Mouse (Mus musculus) heart, embryonic 16.5 days (tissue): ENCODE data around the gene Dusp5. TPM values are rescaled to one million over a fixed set of nuclear protein-coding genes. Genes with fewer than 3 reads are reported as not detected.
A peak's percentile ranks its signal among the peaks of the same experiment; 100 is the strongest.

Source experiments
- ATAC-seq: fragments of 200-750 bp; cut with Nextera tagmentation; replicated peaks from 2 replicates; pipeline ENCODE4 v1.8.0; 2017; ENCODE audit warnings: moderate number of reproducible peaks; ENCODE audit not compliant: insufficient read depth, low FRiP score; ENCODE audit errors: extremely low read depth
- H3K27ac ChIP-seq: fragments of 300-500 bp; sonication (generic); 2 replicates; pipeline ENCODE4 v1.5.1; 2014; ENCODE audit warnings: mild to moderate bottlenecking, low read length, control low read depth, moderate library complexity
- H3K27me3 ChIP-seq: fragments of 300-500 bp; sonication (generic); 2 replicates; pipeline ENCODE4 v1.6.1; 2014; ENCODE audit warnings: low read length, mixed read lengths; ENCODE audit not compliant: control insufficient read depth, insufficient read depth
- H3K36me3 ChIP-seq: fragments of 300-500 bp; sonication (generic); 2 replicates; pipeline ENCODE4 v1.6.1; 2014; ENCODE audit not compliant: control insufficient read depth, insufficient read depth
- H3K4me1 ChIP-seq: fragments of 300-500 bp; sonication (generic); 2 replicates; pipeline ENCODE4 v1.6.1; 2014; ENCODE audit warnings: low read length, mixed read lengths; ENCODE audit not compliant: control insufficient read depth, insufficient read depth
- H3K4me2 ChIP-seq: fragments of 300-500 bp; sonication (generic); 2 replicates; pipeline ENCODE4 v1.6.1; 2014; ENCODE audit warnings: low read depth, mild to moderate bottlenecking, control low read depth, low read length
- H3K4me3 ChIP-seq: fragments of 300-500 bp; sonication (generic); 2 replicates; pipeline ENCODE4 v1.5.1; 2014; ENCODE audit warnings: mild to moderate bottlenecking, control low read depth, low read length
- H3K9ac ChIP-seq: fragments of 300-500 bp; sonication (generic); 2 replicates; pipeline ENCODE4 v1.6.1; 2014; ENCODE audit warnings: low read length, control low read depth
- H3K9me3 ChIP-seq: fragments of 300-500 bp; sonication (generic); replicated peaks from 2 replicates; pipeline ENCODE4 v1.6.1; 2016; ENCODE audit warnings: low read length; ENCODE audit not compliant: control insufficient read depth
- WGBS: fragments of 180-500 bp; shearing (Covaris S2); extraction: QIAGEN DNeasy Blood & Tissue Kit; methylation state at CpG from one replicate; pipeline ENCODE4 v1.1.7; 2014; 5-methylcytosine and 5-hydroxymethylcytosine counted together
- polyA plus RNA-seq: library from polyadenylated mRNA; unstranded; fragments of >200 nt; fragmentation: Nextera tagmentation; extraction: Ambion mirVana; gene quantifications from 2 replicates; pipeline ENCODE4 v1.2.1, GENCODE M21; 2015

Dusp5 gene
- polyA plus RNA-seq, 1 experiment from 2014 or later, result 11.5 TPM

- H3K4me1 ChIP-seq, result peaks cover 41% of the 10 kb centered on the region
These were observed 24.7 kb upstream of the Dusp5 start for GRCm38 (mm10) chr19:53504181-53504580.

GRCm38 (mm10) chr19:53505728-53506127 lies 23.2 kb upstream of the Dusp5 start:
- Histone ChIP-seq H3K27me3 (no peaks in the 10 kb centered on the region), H3K36me3 (no peaks in the 10 kb centered on the region), H3K9me3 (no peaks in the 10 kb centered on the region), H3K27ac (peak overlapping the region; percentile 78), H3K4me1 (peaks cover 39% of the 10 kb centered on the region), H3K9ac (no peak overlapping the region), H3K4me2 (peak overlapping the region; percentile 31), H3K4me3 (no peak overlapping the region)
- WGBS, result 37% methylated on average over 10 of the region's 10 CpGs
- no peak for ATAC-seq

More at GRCm38 (mm10) chr19:53504181-53504580, 24.7 kb upstream of the Dusp5 start:
- Histone ChIP-seq H3K9ac (no peak overlapping the region), H3K4me2 (no peak overlapping the region), H3K27me3 (no peaks in the 10 kb centered on the region), H3K27ac (0 out of 2 replicates have a peak overlapping the region, but pooled peaks have one; percentile 24), H3K4me3 (no peak overlapping the region), H3K9me3 (no peaks in the 10 kb centered on the region), H3K36me3 (no peaks in the 10 kb centered on the region)
- WGBS, result 44% methylated on average over 7 of the region's 7 CpGs
- no peak for ATAC-seq

- peaks cover 39% of the 10 kb centered on the region for H3K4me1 ChIP-seq
- ATAC-seq, result peak; percentile 62
- no peak overlapping the region for H3K4me2 ChIP-seq
- no peaks in the 10 kb centered on the region for H3K36me3 ChIP-seq
- H3K4me3 ChIP-seq, result no peak overlapping the region
- H3K27ac ChIP-seq, result peak overlapping the region; percentile 74
- H3K9me3 ChIP-seq, result no peaks in the 10 kb centered on the region
- no peaks in the 10 kb centered on the region for H3K27me3 ChIP-seq
- H3K9ac ChIP-seq, result peak overlapping the region; percentile 34
- 21% methylated on average over 8 of the region's 8 CpGs for WGBS
These were observed 21.4 kb upstream of the Dusp5 start for GRCm38 (mm10) chr19:53507497-53507896.

- Histone ChIP-seq H3K27ac (no peak overlapping the region), H3K4me3 (no peak overlapping the region), H3K27me3 (no peaks in the 10 kb centered on the region), H3K4me2 (no peak overlapping the region), H3K9ac (no peak overlapping the region), H3K4me1 (peaks cover 13% of the 10 kb centered on the region), H3K9me3 (no peaks in the 10 kb centered on the region), H3K36me3 (no peaks in the 10 kb centered on the region)
- 55% methylated on average over 13 of the region's 13 CpGs for WGBS
- ATAC-seq, result no peak
These were observed 17.5 kb upstream of the Dusp5 start for GRCm38 (mm10) chr19:53511244-53511934.

GRCm38 (mm10) chr19:53517370-53518096 lies 11.4 kb upstream of the Dusp5 start:
- H3K27me3 ChIP-seq, result no peaks in the 10 kb centered on the region
- peaks cover 22% of the 10 kb centered on the region for H3K4me1 ChIP-seq
- no peaks in the 10 kb centered on the region for H3K36me3 ChIP-seq
- H3K4me3 ChIP-seq, result no peak overlapping the region
- H3K4me2 ChIP-seq, result no peak overlapping the region
- no peak; the same call in 1 of the 2 replicates for ATAC-seq
- H3K27ac ChIP-seq, result no peak overlapping the region
- no peaks in the 10 kb centered on the region for H3K9me3 ChIP-seq
- H3K9ac ChIP-seq, result no peak overlapping the region
- 33% methylated on average over 18 of the region's 18 CpGs for WGBS

- Histone ChIP-seq H3K4me2 (peak overlapping the region; percentile 0; the same call in 1 of the 2 replicates), H3K4me3 (no peak overlapping the region), H3K36me3 (no peaks in the 10 kb centered on the region), H3K9ac (no peak overlapping the region), H3K27me3 (no peaks in the 10 kb centered on the region), H3K4me1 (peaks cover 22% of the 10 kb centered on the region), H3K27ac (no peak overlapping the region), H3K9me3 (no peaks in the 10 kb centered on the region)
- no peak for ATAC-seq
- WGBS, result 27% methylated on average over 8 of the region's 8 CpGs
These were observed 9.4 kb upstream of the Dusp5 start for GRCm38 (mm10) chr19:53519549-53519948.

- Histone ChIP-seq H3K36me3 (no peaks in the 10 kb centered on the region), H3K9ac (no peak overlapping the region), H3K4me3 (no peak overlapping the region), H3K9me3 (no peaks in the 10 kb centered on the region), H3K4me2 (peak overlapping the region; percentile 0; the same call in 1 of the 2 replicates), H3K4me1 (peaks cover 22% of the 10 kb centered on the region), H3K27me3 (no peaks in the 10 kb centered on the region), H3K27ac (no peak overlapping the region)
- ATAC-seq, result peak; percentile 61; the same call in 1 of the 2 replicates
- 58% methylated on average over 10 of the region's 10 CpGs for WGBS
These were observed 8.9 kb upstream of the Dusp5 start for GRCm38 (mm10) chr19:53519981-53520380.

- H3K4me2 ChIP-seq, result no peak overlapping the region
- no peaks in the 10 kb centered on the region for H3K9me3 ChIP-seq
- H3K27ac ChIP-seq, result no peak overlapping the region
- H3K4me3 ChIP-seq, result no peak overlapping the region
- no peak for ATAC-seq
- H3K4me1 ChIP-seq, result peaks cover 22% of the 10 kb centered on the region
- no peaks in the 10 kb centered on the region for H3K27me3 ChIP-seq
- 31% methylated on average over 11 of the region's 11 CpGs for WGBS
- no peaks in the 10 kb centered on the region for H3K36me3 ChIP-seq
- peak overlapping the region; percentile 38; the same call in 1 of the 2 replicates for H3K9ac ChIP-seq
These were observed 7.6 kb upstream of the Dusp5 start for GRCm38 (mm10) chr19:53521137-53521795.

GRCm38 (mm10) chr19:53527480-53527879 lies 1.4 kb upstream of the Dusp5 start:
- WGBS, result 43% methylated on average over 10 of the region's 10 CpGs
- H3K9me3 ChIP-seq, result no peaks in the 10 kb centered on the region
- no peak overlapping the region for H3K4me3 ChIP-seq
- no peaks in the 10 kb centered on the region for H3K27me3 ChIP-seq
- H3K27ac ChIP-seq, result no peak overlapping the region
- ATAC-seq, result no peak
- H3K4me2 ChIP-seq, result no peak overlapping the region
- H3K4me1 ChIP-seq, result peaks cover 34% of the 10 kb centered on the region
- H3K9ac ChIP-seq, result no peak overlapping the region
- H3K36me3 ChIP-seq, result no peaks in the 10 kb centered on the region
